Mouse (Mus musculus): ENCODE measurements at regions not wholly inside any gene's neighbourhood (a gene's known extent, or its start where the extent isn't known, plus 50 kb on each side); places are given as distances from the start of the nearest gene placed in this dataset.

DNA sequence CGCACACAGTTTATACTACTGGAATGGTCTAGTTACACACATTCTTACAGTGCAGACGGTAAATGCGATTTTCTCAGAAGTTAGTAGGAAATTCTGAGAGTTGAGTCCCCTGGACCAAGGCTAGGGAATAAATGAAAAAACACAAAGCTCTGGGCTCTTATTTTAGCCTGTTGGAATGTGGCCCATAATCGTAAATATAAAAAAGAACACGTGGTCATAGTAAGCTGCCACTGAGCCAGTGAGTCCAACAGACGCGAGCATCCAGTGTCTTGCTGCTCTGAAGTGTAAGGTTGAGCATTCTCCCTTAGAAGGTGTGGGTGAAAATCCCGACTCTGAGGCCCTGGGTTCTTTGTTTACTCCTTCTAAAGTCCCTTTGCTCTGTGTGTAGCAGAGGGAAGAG lies 136.8 kb upstream of the Hmgn3 start:
- no peak overlapping the region for H3K27ac ChIP-seq (ENCODE audit: low read length)
- H3K4me3 ChIP-seq (ENCODE audit: low read length), result no peak overlapping the region
- no peaks in the 10 kb centered on the region for H3K27me3 ChIP-seq (ENCODE audit: insufficient read depth, low read length)
- no peaks in the 10 kb centered on the region for H3K36me3 ChIP-seq (ENCODE audit: insufficient read depth, low read length)
- WGBS, result 49% methylated on average over 8 of the region's 8 CpGs
- H3K9me3 ChIP-seq (ENCODE audit: low read length), result 0 out of 2 replicates have a peak, but pooled peaks cover 4% of the 10 kb centered on the region
- no peak overlapping the region for H3K9ac ChIP-seq (replicated peaks; ENCODE audit: low read length)
- ATAC-seq (ENCODE audit: low FRiP score, low TSS enrichment), result peak; percentile 51; the same call in 1 of the 2 replicates
- 0 out of 2 replicates have a peak, but pooled peaks cover 8% of the 10 kb centered on the region for H3K4me1 ChIP-seq (ENCODE audit: insufficient read depth, low read length)
- no peak overlapping the region for H3K4me2 ChIP-seq (replicated peaks; ENCODE audit: low read depth, low read length)

- H3K9me3 ChIP-seq (ENCODE audit: low read length), result no peaks in the 10 kb centered on the region
- 35% methylated on average over 5 of the region's 5 CpGs for WGBS
- H3K36me3 ChIP-seq (ENCODE audit: insufficient read depth, low read length), result no peaks in the 10 kb centered on the region
- no peak for ATAC-seq (ENCODE audit: low FRiP score, low TSS enrichment)
- H3K9ac ChIP-seq (replicated peaks; ENCODE audit: low read length), result no peak overlapping the region
- H3K4me2 ChIP-seq (replicated peaks; ENCODE audit: low read depth, low read length), result no peak overlapping the region
- H3K4me3 ChIP-seq (ENCODE audit: low read length), result no peak overlapping the region
- H3K27me3 ChIP-seq (ENCODE audit: insufficient read depth, low read length), result no peaks in the 10 kb centered on the region
- 0 out of 2 replicates have a peak, but pooled peaks cover under 1% of the 10 kb centered on the region for H3K4me1 ChIP-seq (ENCODE audit: insufficient read depth, low read length)
- H3K27ac ChIP-seq (ENCODE audit: low read length), result no peak overlapping the region
Observed at GRCm38 (mm10) chr9:83277791-83278190, 131.3 kb upstream of the Hmgn3 start.

- Histone ChIP-seq H3K9ac (replicated peaks; ENCODE audit: low read length) (no peak overlapping the region), H3K27ac (ENCODE audit: low read length) (no peak overlapping the region), H3K4me1 (ENCODE audit: insufficient read depth, low read length) (no peaks in the 10 kb centered on the region), H3K9me3 (ENCODE audit: low read length) (no peaks in the 10 kb centered on the region), H3K27me3 (ENCODE audit: insufficient read depth, low read length) (no peaks in the 10 kb centered on the region), H3K4me2 (replicated peaks; ENCODE audit: low read depth, low read length) (no peak overlapping the region), H3K36me3 (ENCODE audit: insufficient read depth, low read length) (no peaks in the 10 kb centered on the region), H3K4me3 (ENCODE audit: low read length) (no peak overlapping the region)
- WGBS, result 52% methylated on average over 5 of the region's 5 CpGs
- ATAC-seq (ENCODE audit: low FRiP score, low TSS enrichment), result no peak
Observed at GRCm38 (mm10) chr9:83277356-83277755, 130.9 kb upstream of the Hmgn3 start.

DNA sequence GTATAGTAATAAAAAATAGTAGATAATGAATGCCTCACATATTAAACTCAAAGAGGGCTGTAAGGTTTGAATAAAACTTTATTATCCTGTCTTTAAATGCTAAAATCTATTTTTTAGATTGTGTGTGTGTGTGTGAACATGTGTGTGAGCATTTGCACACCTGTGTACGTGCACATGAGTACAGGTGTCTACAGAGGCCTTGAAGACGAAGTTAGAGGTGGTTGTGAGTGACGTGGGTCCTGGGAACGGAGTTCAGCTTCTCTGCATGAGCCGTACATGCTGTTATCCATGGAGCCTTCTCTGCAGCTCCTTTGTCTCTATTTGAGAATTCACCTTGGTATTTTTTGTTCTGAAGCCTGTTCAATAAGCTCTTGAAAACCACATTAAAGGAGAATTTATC lies 129.8 kb upstream of the Hmgn3 start:
- Histone ChIP-seq H3K4me2 (replicated peaks; ENCODE audit: low read depth, low read length) (no peak overlapping the region), H3K27ac (ENCODE audit: low read length) (no peak overlapping the region), H3K9me3 (ENCODE audit: low read length) (no peaks in the 10 kb centered on the region), H3K36me3 (ENCODE audit: insufficient read depth, low read length) (no peaks in the 10 kb centered on the region), H3K9ac (replicated peaks; ENCODE audit: low read length) (no peak overlapping the region), H3K27me3 (ENCODE audit: insufficient read depth, low read length) (no peaks in the 10 kb centered on the region), H3K4me1 (ENCODE audit: insufficient read depth, low read length) (no peaks in the 10 kb centered on the region), H3K4me3 (ENCODE audit: low read length) (no peak overlapping the region)
- 86% methylated on average over 5 of the region's 5 CpGs for WGBS
- ATAC-seq (ENCODE audit: low FRiP score, low TSS enrichment), result no peak

- ATAC-seq (ENCODE audit: low FRiP score, low TSS enrichment), result no peak
Observed at GRCm38 (mm10) chr9:83273361-83273975, 127.0 kb upstream of the Hmgn3 start.

GRCm38 (mm10) chr9:83265736-83266135 lies 119.3 kb upstream of the Hmgn3 start:
- no peaks in the 10 kb centered on the region for H3K27me3 ChIP-seq (ENCODE audit: insufficient read depth, low read length)
- no peak overlapping the region for H3K27ac ChIP-seq (ENCODE audit: low read length)
- no peak overlapping the region for H3K9ac ChIP-seq (replicated peaks; ENCODE audit: low read length)
- no peak for ATAC-seq (ENCODE audit: low FRiP score, low TSS enrichment)
- H3K4me1 ChIP-seq (ENCODE audit: insufficient read depth, low read length), result no peaks in the 10 kb centered on the region
- H3K4me2 ChIP-seq (replicated peaks; ENCODE audit: low read depth, low read length), result no peak overlapping the region
- H3K9me3 ChIP-seq (ENCODE audit: low read length), result no peaks in the 10 kb centered on the region
- H3K36me3 ChIP-seq (ENCODE audit: insufficient read depth, low read length), result no peaks in the 10 kb centered on the region
- whole genome bisulfite sequencing, result 67% methylated on average over 6 of the region's 6 CpGs
- H3K4me3 ChIP-seq (ENCODE audit: low read length), result no peak overlapping the region

More at GRCm38 (mm10) chr9:83273361-83273975, 127.0 kb upstream of the Hmgn3 start:
- Histone ChIP-seq H3K27me3 (ENCODE audit: insufficient read depth, low read length) (no peaks in the 10 kb centered on the region), H3K27ac (ENCODE audit: low read length) (no peak overlapping the region), H3K9me3 (ENCODE audit: low read length) (no peaks in the 10 kb centered on the region), H3K4me1 (ENCODE audit: insufficient read depth, low read length) (no peaks in the 10 kb centered on the region), H3K9ac (replicated peaks; ENCODE audit: low read length) (no peak overlapping the region), H3K36me3 (ENCODE audit: insufficient read depth, low read length) (no peaks in the 10 kb centered on the region), H3K4me2 (replicated peaks; ENCODE audit: low read depth, low read length) (no peak overlapping the region), H3K4me3 (ENCODE audit: low read length) (no peak overlapping the region)
- 89% methylated on average over 9 of the region's 9 CpGs for WGBS

- H3K4me3 ChIP-seq (ENCODE audit: low read length), result no peak overlapping the region
- no peaks in the 10 kb centered on the region for H3K9me3 ChIP-seq (ENCODE audit: low read length)
- ATAC-seq (ENCODE audit: low FRiP score, low TSS enrichment), result no peak
- no peak overlapping the region for H3K27ac ChIP-seq (ENCODE audit: low read length)
- H3K9ac ChIP-seq (replicated peaks; ENCODE audit: low read length), result no peak overlapping the region
- H3K27me3 ChIP-seq (ENCODE audit: insufficient read depth, low read length), result no peaks in the 10 kb centered on the region
- 70% methylated on average over 5 of the region's 5 CpGs for WGBS
- H3K4me2 ChIP-seq (replicated peaks; ENCODE audit: low read depth, low read length), result no peak overlapping the region
- H3K36me3 ChIP-seq (ENCODE audit: insufficient read depth, low read length), result no peaks in the 10 kb centered on the region
- no peaks in the 10 kb centered on the region for H3K4me1 ChIP-seq (ENCODE audit: insufficient read depth, low read length)
Observed at GRCm38 (mm10) chr9:83259511-83259910, 113.0 kb upstream of the Hmgn3 start.

DNA sequence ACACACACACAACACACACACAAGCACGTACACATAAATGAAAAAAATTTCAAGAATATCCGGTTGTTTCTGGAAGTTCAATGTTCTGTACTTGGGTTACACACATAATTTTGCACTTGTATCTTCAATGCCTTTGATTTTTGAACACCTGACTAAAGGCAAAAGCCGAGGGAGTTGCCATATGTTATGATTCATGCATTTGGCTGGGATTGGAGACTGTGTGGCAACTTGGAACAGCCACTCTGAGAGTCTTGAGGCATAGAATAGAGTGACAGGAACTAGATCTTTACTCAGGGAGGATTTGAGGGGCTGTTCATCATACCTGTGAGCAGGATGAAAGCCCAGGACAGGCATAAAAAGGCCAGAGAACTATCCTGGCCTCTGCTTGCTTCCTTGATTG lies 112.5 kb upstream of the Hmgn3 start:
- no peak overlapping the region for H3K27ac ChIP-seq (ENCODE audit: low read length)
- ATAC-seq (ENCODE audit: low FRiP score, low TSS enrichment), result no peak
- H3K4me1 ChIP-seq (ENCODE audit: insufficient read depth, low read length), result no peaks in the 10 kb centered on the region
- WGBS, result 79% methylated on average over 3 of the region's 3 CpGs
- H3K4me3 ChIP-seq (ENCODE audit: low read length), result no peak overlapping the region
- no peaks in the 10 kb centered on the region for H3K36me3 ChIP-seq (ENCODE audit: insufficient read depth, low read length)
- no peaks in the 10 kb centered on the region for H3K27me3 ChIP-seq (ENCODE audit: insufficient read depth, low read length)
- H3K9me3 ChIP-seq (ENCODE audit: low read length), result no peaks in the 10 kb centered on the region
- no peak overlapping the region for H3K4me2 ChIP-seq (replicated peaks; ENCODE audit: low read depth, low read length)
- no peak overlapping the region for H3K9ac ChIP-seq (replicated peaks; ENCODE audit: low read length)

DNA sequence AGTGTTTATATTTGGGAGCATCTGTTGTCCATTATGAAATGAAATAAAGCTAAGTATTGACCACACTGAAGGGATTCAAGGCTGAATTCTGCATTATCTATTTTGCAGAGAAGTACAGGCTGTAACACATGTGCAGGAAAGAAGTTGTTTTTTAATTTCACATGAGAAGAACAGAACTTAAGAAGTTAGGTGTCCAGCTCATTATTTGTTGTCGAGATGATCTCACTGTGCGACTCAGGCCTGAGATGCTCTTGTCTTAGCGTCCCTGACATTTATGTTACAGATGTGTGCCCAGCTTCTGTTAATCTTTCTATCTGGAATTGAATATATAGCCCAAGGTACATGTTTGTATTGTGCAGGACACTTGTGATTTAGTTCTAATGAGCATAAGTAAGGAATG lies 112.0 kb upstream of the Hmgn3 start:
- WGBS, result 85% methylated on average over 3 of the region's 3 CpGs
- H3K9ac ChIP-seq (replicated peaks; ENCODE audit: low read length), result no peak overlapping the region
- H3K27ac ChIP-seq (ENCODE audit: low read length), result no peak overlapping the region
- no peaks in the 10 kb centered on the region for H3K9me3 ChIP-seq (ENCODE audit: low read length)
- H3K4me3 ChIP-seq (ENCODE audit: low read length), result no peak overlapping the region
- no peaks in the 10 kb centered on the region for H3K36me3 ChIP-seq (ENCODE audit: insufficient read depth, low read length)
- no peaks in the 10 kb centered on the region for H3K27me3 ChIP-seq (ENCODE audit: insufficient read depth, low read length)
- no peak for ATAC-seq (ENCODE audit: low FRiP score, low TSS enrichment)
- H3K4me2 ChIP-seq (replicated peaks; ENCODE audit: low read depth, low read length), result no peak overlapping the region
- no peaks in the 10 kb centered on the region for H3K4me1 ChIP-seq (ENCODE audit: insufficient read depth, low read length)

GRCm38 (mm10) chr9:83254356-83254755 lies 107.9 kb upstream of the Hmgn3 start:
- Histone ChIP-seq H3K4me2 (replicated peaks; ENCODE audit: low read depth, low read length) (no peak overlapping the region), H3K4me3 (ENCODE audit: low read length) (no peak overlapping the region), H3K9ac (replicated peaks; ENCODE audit: low read length) (no peak overlapping the region), H3K4me1 (ENCODE audit: insufficient read depth, low read length) (no peaks in the 10 kb centered on the region), H3K27me3 (ENCODE audit: insufficient read depth, low read length) (no peaks in the 10 kb centered on the region), H3K27ac (ENCODE audit: low read length) (no peak overlapping the region), H3K9me3 (ENCODE audit: low read length) (no peaks in the 10 kb centered on the region), H3K36me3 (ENCODE audit: insufficient read depth, low read length) (no peaks in the 10 kb centered on the region)
- peak; percentile 71 for ATAC-seq (ENCODE audit: low FRiP score, low TSS enrichment)
- WGBS, result 86% methylated on average over 6 of the region's 6 CpGs
